Mouse (Mus musculus): ENCODE measurements at regions not wholly inside any gene's neighbourhood (a gene's known extent, or its start where the extent isn't known, plus 50 kb on each side); places are given as distances from the start of the nearest gene placed in this dataset.

DNA sequence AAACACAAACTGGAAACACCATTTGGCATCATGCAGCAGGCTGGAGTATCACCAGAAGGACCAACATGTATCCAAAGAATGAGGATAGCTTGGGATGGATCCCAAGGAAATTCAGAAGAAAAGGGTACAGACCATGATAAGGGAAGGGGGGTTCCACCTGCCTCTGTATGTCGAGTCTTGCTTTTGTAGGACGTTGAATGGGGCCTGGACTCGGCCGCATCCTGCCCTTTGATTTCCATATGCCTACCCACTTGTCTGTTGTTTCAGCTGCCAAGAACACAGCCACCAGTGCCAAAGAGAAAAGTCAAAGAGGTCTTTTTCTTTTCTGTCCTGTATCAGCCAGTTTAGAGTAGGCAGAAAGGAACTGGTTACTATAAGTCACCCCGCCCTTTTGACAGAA, 256.7 kb downstream of the Elavl2 start:
- TF ChIP-seq CTCF (IDR thresholded peaks at IDR 0.05; ENCODE audit: low read depth) (no peak), EP300 (IDR thresholded peaks at IDR 0.05; ENCODE audit: low read depth) (no peak)

Data from liver, embryonic 14.5 days (tissue).